Mouse (Mus musculus) hindbrain, embryonic 13.5 days (tissue): ENCODE results near the gene Ankrd40. TPM values are rescaled to one million over a fixed set of nuclear protein-coding genes. Genes with fewer than 3 reads are reported as not detected.
A peak's percentile ranks its signal among the peaks of the same experiment; 100 is the strongest.

Experiments used
- ATAC-seq: fragments of 200-750 bp; cut with Nextera tagmentation; 2 replicates; pipeline ENCODE4 v1.8.0; 2017; ENCODE audit warnings: moderate TSS enrichment; ENCODE audit not compliant: low FRiP score
- H3K27ac ChIP-seq: fragments of 300-500 bp; sonication (generic); 2 replicates; pipeline ENCODE4 v1.5.1; 2015; ENCODE audit warnings: inconsistent platforms, mild to moderate bottlenecking, moderate library complexity
- H3K27me3 ChIP-seq: fragments of 300-500 bp; sonication (generic); 2 replicates; pipeline ENCODE4 v1.6.1; 2015; ENCODE audit warnings: mild to moderate bottlenecking, inconsistent platforms
- H3K36me3 ChIP-seq: fragments of 300-500 bp; sonication (generic); 2 replicates; pipeline ENCODE4 v1.6.1; 2015; ENCODE audit warnings: mild to moderate bottlenecking, inconsistent platforms
- H3K4me1 ChIP-seq: fragments of 300-500 bp; sonication (generic); replicated peaks from 2 replicates; pipeline ENCODE4 v1.6.1; 2015; ENCODE audit warnings: inconsistent platforms
- H3K4me2 ChIP-seq: fragments of 300-500 bp; sonication (generic); 2 replicates; pipeline ENCODE4 v1.6.1; 2015; ENCODE audit warnings: inconsistent platforms, mild to moderate bottlenecking, moderate library complexity
- H3K4me3 ChIP-seq: fragments of 300-500 bp; sonication (generic); 2 replicates; pipeline ENCODE4 v1.5.1; 2015; ENCODE audit warnings: mild to moderate bottlenecking, inconsistent platforms
- H3K9ac ChIP-seq: fragments of 300-500 bp; sonication (generic); 2 replicates; pipeline ENCODE4 v1.6.1; 2015; ENCODE audit warnings: mild to moderate bottlenecking, inconsistent platforms
- H3K9me3 ChIP-seq: fragments of 300-500 bp; sonication (generic); 2 replicates; pipeline ENCODE4 v1.6.1; 2016; ENCODE audit warnings: inconsistent platforms
- WGBS: fragments of 180-500 bp; shearing (Covaris S2); methylation state at CpG from one replicate; pipeline ENCODE4 v1.1.7; 2015; 5-methylcytosine and 5-hydroxymethylcytosine counted together
- polyA plus RNA-seq: library from polyadenylated mRNA; unstranded; fragments of >200 nt; fragmentation: Nextera tagmentation; extraction: Ambion mirVana; gene quantifications from 2 replicates; pipeline ENCODE4 v1.2.1, GENCODE M21; 2015

Ankrd40 gene
- polyA plus RNA-seq = 10.6 and 12.9 TPM in 2 replicates

DNA sequence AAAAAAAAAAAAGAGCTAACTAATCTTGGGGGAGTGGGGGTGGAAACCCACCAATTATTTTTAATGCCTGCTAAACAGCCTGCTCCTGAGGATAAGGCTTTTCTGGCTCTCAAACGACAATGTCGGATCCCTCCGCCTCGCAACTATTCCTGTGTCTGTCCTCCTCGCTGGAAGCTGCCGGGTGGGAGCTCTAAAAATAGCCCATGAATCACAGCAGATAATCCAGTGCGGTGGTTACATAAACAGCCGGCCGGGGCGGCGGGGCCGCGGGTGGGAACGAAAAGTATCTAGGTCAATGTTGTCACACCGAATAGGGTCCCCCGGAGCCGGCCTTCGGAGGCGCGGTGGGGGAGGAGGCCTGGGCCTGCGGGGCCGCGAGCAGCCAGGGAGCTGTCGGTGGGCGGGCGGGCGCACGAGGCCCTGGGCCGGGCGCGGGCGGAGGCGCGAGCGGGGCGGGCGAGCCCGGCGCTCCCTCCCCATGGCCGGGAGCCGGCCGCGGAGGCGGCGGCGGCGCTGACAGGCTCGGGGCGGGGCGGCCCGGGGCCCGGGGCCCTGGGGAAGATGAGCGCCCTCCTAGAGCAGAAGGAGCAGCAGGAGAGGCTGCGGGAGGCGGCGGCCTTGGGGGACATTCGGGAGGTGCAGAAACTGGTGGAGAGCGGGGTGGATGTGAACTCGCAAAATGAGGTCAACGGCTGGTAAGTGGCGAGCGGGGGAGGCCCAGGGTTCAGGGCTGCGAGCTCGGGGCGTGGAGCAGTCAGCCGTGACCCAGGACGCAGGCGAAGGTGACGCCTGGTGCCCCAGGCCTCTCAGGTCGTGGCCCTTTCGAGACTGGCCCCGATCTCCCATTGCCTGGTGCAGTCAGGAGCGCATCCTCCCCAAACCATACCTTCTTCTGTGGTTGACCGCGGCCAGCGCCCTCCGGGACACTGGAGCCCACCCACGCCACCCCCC lies at the start of gene Ankrd40:
TSS of gene Ankrd40 (plus strand) at position 309 of the 951 bp plus-strand sequence.
- peak within 1 kb of the TSS; percentile 99 for H3K27ac ChIP-seq
- no peaks in the 10 kb centered on the region for H3K36me3 ChIP-seq
- peak; percentile 88 for ATAC-seq
- H3K27me3 ChIP-seq = no peaks in the 10 kb centered on the region
- H3K4me3 ChIP-seq = peak within 1 kb of the TSS; percentile 69
- peaks cover 54% of the 10 kb centered on the region for H3K4me1 ChIP-seq
- H3K9me3 ChIP-seq = no peaks in the 10 kb centered on the region
- peak within 1 kb of the TSS; percentile 78 for H3K4me2 ChIP-seq
- under 1% methylated on average over 53 of the region's 78 CpGs for WGBS
- peak within 1 kb of the TSS; percentile 94 for H3K9ac ChIP-seq

DNA sequence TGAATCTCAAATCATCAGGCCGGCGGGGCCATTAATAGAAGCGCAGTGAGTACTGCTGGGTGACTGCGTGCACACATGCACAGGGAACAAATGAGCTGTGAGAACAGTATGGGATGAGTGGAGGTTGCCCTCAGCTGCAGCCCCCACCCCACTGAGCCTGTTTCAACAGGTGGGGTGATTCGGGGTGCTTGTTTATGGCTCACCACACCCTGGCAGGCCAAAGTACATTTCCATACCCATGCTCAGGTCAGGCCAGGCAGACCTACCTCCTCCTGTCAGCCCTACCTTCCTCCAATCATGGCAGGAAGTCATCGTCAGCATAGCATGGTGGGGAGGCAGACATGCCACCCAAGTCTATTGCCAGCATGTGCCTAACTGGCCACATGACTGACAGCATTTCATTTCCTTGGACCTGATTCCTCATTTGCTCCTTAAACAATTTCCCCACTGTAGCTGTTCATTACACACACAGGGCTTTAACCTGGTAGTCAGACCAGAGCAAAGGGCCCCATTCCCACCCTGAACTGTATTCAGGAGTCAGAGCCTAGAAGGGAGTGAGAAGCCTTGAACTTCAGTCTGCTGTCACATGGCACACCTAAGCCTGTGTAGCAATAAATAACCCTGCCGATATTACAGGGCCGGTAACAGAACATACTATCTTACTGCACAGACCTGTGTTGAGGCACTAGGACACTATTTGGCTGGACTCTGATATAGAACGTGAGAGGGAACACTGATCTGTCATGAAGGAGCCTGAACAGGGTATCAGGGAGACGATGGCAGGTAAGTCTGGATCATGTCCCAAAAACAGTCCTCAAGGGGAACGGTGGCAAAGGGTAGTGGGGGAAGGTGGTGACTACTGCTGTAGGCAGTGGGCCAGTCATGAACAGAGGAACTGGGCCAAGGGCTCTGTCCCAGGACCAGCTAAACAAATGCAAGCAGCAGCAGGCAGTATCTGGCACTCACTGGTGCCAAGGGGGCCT lies 46.3 kb upstream of the Ankrd40 start, which contains the start of gene Gm21885:
TSS of gene Gm21885 (plus strand) at position 675 of the 983 bp plus-strand sequence.
- no peak within 1 kb of the TSS for H3K4me2 ChIP-seq
- H3K4me3 ChIP-seq = no peak within 1 kb of the TSS
- H3K9ac ChIP-seq = no peak within 1 kb of the TSS
- H3K27me3 ChIP-seq = no peaks in the 10 kb centered on the region
- WGBS = 89% methylated on average over 11 of the region's 11 CpGs
- ATAC-seq = no peak
- no peaks in the 10 kb centered on the region for H3K9me3 ChIP-seq
- peaks cover 7% of the 10 kb centered on the region; the same call in 1 of the 2 replicates for H3K4me1 ChIP-seq
- H3K27ac ChIP-seq = 0 out of 2 replicates have a peak within 1 kb of the TSS, but pooled peaks have one; percentile 1
- peaks cover 33% of the 10 kb centered on the region for H3K36me3 ChIP-seq

DNA sequence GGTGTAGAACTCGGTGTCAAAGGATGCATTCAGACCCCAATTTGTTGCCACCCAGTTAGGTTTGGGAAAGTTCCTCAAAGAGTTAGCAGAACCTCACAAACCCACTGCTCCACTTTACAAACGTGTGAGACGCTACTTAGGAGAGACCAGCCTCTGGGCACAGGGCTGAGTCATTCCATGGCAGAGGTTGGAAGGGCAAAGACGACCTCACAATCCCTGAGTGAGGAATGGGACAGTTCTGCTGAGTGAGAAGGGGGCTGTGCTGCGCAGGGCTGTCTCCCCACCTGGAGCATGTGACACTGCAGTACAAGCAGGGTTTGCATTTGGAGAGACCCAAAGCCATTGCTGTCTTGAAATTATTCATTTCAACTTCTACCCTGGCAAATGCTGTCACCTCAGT lies 45.5 kb upstream of the Ankrd40 start:
- Histone ChIP-seq H3K4me2 (no peak overlapping the region), H3K9me3 (no peaks in the 10 kb centered on the region), H3K36me3 (peaks cover 41% of the 10 kb centered on the region), H3K27me3 (no peaks in the 10 kb centered on the region), H3K27ac (no peak overlapping the region), H3K4me3 (no peak overlapping the region), H3K9ac (no peak overlapping the region), H3K4me1 (peaks cover 3% of the 10 kb centered on the region; the same call in 1 of the 2 replicates)
- 78% methylated on average over 5 of the region's 5 CpGs for WGBS
- no peak for ATAC-seq

DNA sequence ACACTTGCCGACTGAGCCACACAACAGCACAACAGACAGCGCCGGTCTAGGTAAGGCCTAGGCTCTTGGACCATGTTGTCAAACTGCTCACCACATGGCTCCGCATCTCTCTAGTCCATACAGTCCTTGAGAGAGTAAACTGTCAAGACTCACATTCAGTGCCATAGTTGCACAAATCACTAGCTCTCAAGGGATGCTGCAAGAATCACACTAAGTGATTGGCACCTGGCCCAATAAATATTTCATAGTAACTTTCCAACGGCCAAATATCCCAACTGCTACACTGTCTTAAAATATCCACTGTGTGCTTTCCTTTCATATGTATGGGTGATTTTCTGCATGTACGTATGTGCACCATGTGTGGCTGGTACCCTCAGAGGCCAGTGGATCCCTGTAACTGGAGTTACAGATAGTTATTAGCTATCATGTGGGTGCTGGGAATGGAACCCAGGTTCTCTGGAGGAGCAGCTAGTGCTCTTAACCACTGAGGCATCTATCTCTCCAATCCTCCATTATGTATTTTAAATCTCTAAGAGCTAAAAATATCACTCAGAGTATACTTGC lies 44.2 kb upstream of the Ankrd40 start:
- WGBS = 93% methylated on average over 6 of the region's 6 CpGs

DNA sequence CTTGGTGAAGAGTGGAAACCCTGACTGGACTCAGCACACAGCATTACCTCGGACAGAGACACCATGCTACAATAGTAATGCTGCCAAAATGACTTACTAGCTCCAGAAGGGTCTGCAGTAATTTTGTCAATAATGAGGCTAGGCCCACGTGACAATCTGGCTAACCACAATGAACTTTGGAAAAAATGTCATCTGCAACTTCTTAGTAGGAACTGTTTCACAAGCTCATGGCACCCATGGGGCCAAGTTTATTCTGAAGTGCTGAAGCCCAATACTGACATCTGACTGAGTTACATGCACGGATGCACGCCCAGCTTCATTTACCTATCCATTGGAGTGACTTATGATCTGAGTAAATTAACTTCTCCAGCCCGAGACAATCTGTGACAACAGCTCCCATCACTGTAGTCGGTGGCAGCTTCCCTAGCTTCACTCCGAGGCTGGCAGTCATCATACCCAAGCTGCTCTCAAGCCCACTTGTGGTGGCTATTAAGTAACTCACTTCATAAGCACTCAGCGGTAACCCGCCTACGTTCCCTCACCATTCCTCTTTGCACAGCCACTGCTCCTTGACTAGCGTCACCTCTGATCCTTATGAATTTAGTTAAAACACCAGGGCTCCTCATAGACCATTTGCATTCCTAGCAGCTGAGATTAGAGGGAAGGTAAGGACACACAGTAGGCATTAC lies 41.8 kb upstream of the Ankrd40 start:
- H3K9ac ChIP-seq = no peak overlapping the region
- 88% methylated on average over 11 of the region's 11 CpGs for WGBS
- no peak for ATAC-seq
- H3K4me1 ChIP-seq = no peaks in the 10 kb centered on the region
- H3K4me3 ChIP-seq = no peak overlapping the region
- no peak overlapping the region for H3K27ac ChIP-seq
- no peak overlapping the region for H3K4me2 ChIP-seq
- no peaks in the 10 kb centered on the region for H3K9me3 ChIP-seq
- H3K27me3 ChIP-seq = no peaks in the 10 kb centered on the region
- peaks cover 74% of the 10 kb centered on the region for H3K36me3 ChIP-seq

More for the DNA sequence above, 44.2 kb upstream of the Ankrd40 start:
- peaks cover 53% of the 10 kb centered on the region for H3K36me3 ChIP-seq
- ATAC-seq = no peak
- H3K27me3 ChIP-seq = no peaks in the 10 kb centered on the region
- no peak overlapping the region for H3K27ac ChIP-seq
- H3K9me3 ChIP-seq = no peaks in the 10 kb centered on the region
- no peak overlapping the region for H3K4me3 ChIP-seq
- 0 out of 2 replicates have a peak, but pooled peaks cover 3% of the 10 kb centered on the region for H3K4me1 ChIP-seq
- no peak overlapping the region for H3K9ac ChIP-seq
- H3K4me2 ChIP-seq = no peak overlapping the region

DNA sequence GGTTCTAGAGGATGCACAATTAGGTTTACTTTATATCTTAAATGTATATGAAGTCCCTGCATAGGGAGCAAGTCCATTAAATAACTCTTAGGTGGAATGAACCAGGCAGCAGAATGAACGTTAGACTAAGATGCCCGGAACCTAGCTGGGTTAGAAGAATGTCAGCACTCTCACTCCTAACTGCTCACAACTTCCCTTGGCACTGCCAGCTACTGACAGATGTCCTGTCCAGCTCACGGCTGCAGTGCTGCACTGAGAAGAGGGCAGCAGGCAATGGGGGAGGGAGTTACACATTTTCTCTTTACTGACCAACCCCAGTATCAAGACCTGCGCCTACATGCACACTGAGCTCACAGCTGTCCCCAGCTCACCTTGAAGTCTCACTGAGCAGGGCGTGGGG lies 40.7 kb upstream of the Ankrd40 start:
- no peaks in the 10 kb centered on the region for H3K4me1 ChIP-seq
- no peak for ATAC-seq
- H3K27me3 ChIP-seq = no peaks in the 10 kb centered on the region
- no peak overlapping the region for H3K4me3 ChIP-seq
- 96% methylated on average over 5 of the region's 5 CpGs for WGBS
- no peak overlapping the region for H3K27ac ChIP-seq
- no peak overlapping the region for H3K9ac ChIP-seq
- no peak overlapping the region for H3K4me2 ChIP-seq
- no peaks in the 10 kb centered on the region for H3K9me3 ChIP-seq
- peaks cover 83% of the 10 kb centered on the region for H3K36me3 ChIP-seq

DNA sequence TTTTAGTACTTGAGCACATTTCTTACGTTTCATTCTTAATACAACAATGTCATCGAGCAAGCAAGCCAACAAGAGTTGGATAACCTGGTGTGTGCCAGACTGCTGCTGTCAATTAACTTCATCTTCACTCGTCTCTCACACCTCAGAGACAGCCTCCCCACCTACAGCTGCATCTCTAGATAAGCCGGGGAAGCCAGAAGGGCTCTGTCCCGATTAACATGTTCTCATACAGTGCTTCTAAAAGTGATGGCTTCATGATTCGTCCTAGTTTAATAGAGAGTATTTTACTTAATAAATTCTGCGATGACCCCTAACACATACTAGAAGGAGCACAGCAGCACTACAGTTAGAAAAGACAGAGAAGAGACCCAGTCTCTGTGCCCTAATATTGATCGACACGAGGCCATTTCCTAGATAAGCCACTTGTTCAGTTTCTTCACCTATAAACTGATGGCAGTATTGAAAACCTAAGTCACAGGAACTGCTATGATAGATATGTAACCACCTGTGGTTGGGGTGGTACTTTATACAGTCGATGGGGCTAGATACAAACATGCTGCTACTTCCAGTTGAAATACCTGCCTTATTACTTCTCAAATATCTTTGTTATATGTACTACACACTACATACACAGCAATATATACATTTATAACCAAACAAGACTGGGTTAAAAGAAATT lies 37.6 kb upstream of the Ankrd40 start:
- Histone ChIP-seq H3K27ac (no peak overlapping the region), H3K4me3 (no peak overlapping the region), H3K4me1 (no peaks in the 10 kb centered on the region), H3K9ac (no peak overlapping the region), H3K9me3 (no peaks in the 10 kb centered on the region), H3K27me3 (no peaks in the 10 kb centered on the region), H3K4me2 (no peak overlapping the region), H3K36me3 (peaks cover 84% of the 10 kb centered on the region)
- ATAC-seq = no peak
- WGBS = 95% methylated on average over 10 of the region's 10 CpGs

DNA sequence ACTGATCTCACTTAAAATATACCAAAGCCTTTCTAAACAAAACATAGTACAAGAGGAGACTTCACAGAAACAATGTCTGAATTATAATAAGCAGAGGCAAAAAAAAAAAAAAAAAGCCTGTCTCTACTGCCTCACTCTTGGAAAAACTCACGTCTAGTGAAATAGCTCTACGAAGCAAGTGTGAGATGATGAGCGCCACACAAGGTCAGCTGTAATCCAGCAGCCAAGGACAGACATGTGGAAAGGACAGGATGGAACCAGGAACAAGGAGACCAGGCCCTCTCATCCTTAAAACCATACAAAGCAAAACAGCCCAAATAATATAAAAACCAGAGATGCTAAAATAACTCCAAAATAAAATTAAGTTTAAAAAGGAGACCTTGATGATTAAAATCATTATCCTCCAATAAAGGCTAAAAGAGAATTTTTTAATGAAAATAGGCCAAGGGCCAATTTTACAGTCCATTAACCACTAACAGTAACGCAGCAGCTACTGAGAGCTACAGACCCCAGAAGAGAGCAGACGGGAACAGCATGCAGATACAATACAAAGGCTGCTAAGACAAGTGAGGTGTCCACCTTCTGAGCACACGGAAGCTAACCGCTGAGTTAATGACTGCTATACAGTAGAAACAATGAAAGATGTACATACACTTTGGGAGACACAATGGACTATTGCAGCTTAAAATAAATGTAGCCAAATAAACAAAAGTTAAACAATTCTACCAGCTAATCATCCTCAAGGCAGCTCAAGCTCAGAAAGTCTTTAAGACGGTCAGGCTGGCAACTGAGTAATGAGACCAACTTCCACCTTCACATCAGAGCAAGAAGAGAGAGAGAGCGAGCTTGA lies 32.6 kb upstream of the Ankrd40 start:
- no peak overlapping the region for H3K27ac ChIP-seq
- no peak overlapping the region for H3K4me3 ChIP-seq
- no peak overlapping the region for H3K9ac ChIP-seq
- H3K4me1 ChIP-seq = no peaks in the 10 kb centered on the region
- 53% methylated on average over 9 of the region's 9 CpGs for WGBS
- no peak overlapping the region for H3K4me2 ChIP-seq
- no peak for ATAC-seq
- peaks cover 83% of the 10 kb centered on the region for H3K36me3 ChIP-seq
- no peaks in the 10 kb centered on the region for H3K27me3 ChIP-seq
- H3K9me3 ChIP-seq = no peaks in the 10 kb centered on the region

DNA sequence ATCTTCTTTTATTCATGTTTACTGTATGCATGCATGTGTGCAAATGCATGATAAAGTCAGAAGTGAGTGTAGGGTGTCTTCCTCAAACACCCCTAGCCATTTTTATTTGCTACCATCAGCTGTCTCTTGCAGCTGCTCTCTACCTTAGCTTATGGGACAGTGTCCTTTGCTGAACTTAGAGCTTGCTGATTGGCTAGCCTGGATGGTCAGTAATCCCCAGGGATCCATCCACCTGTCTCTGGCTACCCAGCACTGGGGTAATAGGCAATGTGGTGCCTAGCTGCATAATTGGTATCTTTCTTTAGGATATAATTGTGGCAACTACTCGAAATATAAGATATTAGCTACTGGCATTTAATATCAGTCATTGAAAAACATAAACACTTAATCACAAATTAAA lies 15.1 kb upstream of the Ankrd40 start:
- Histone ChIP-seq H3K4me1 (peaks cover 51% of the 10 kb centered on the region), H3K27ac (no peak overlapping the region), H3K27me3 (no peaks in the 10 kb centered on the region), H3K4me3 (no peak overlapping the region), H3K9me3 (no peaks in the 10 kb centered on the region), H3K36me3 (no peaks in the 10 kb centered on the region), H3K9ac (no peak overlapping the region), H3K4me2 (no peak overlapping the region)
- WGBS = 84% methylated on average over 1 of the region's 1 CpGs
- no peak for ATAC-seq

DNA sequence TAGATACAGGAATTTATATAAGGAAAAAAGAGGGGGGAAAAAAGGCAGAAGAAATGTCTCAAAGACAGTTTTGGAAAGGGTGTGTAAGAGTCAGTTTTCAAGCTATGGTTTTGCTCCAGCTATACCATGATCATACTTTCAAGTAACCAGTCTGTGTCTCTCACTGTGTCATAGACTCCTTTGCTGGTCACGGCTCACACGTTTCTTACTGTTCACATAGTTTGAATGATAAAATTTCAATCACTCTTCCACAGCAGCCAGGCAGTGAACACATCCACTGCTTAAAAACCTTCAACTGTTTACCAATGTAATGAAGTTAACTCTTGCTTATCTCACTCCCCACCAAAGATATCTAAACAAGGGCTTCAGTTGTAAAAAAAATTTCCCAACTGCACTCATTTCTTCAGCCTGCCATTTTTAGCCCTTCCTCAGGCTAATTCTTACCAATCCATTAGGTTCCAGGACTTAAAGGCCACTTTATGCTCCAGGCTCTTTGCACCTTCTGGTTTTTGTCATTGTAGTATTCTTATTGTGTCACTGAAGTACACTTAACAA lies 13.6 kb upstream of the Ankrd40 start:
- Histone ChIP-seq H3K27me3 (no peaks in the 10 kb centered on the region), H3K9me3 (no peaks in the 10 kb centered on the region), H3K9ac (no peak overlapping the region), H3K4me2 (no peak overlapping the region), H3K4me3 (no peak overlapping the region), H3K27ac (no peak overlapping the region; the same call in 1 of the 2 replicates), H3K4me1 (peaks cover 63% of the 10 kb centered on the region), H3K36me3 (0 out of 2 replicates have a peak, but pooled peaks cover under 1% of the 10 kb centered on the region)
- WGBS = 72% methylated on average over 2 of the region's 2 CpGs
- ATAC-seq = no peak
